Mouse (Mus musculus): ENCODE measurements around the gene Brpf3.
"Not testable (repeated sequence)": the region's sequence is repeated elsewhere in the genome, so short reads cannot be mapped to it uniquely, and the experiment has no call there.

Brpf3 gene

DNA sequence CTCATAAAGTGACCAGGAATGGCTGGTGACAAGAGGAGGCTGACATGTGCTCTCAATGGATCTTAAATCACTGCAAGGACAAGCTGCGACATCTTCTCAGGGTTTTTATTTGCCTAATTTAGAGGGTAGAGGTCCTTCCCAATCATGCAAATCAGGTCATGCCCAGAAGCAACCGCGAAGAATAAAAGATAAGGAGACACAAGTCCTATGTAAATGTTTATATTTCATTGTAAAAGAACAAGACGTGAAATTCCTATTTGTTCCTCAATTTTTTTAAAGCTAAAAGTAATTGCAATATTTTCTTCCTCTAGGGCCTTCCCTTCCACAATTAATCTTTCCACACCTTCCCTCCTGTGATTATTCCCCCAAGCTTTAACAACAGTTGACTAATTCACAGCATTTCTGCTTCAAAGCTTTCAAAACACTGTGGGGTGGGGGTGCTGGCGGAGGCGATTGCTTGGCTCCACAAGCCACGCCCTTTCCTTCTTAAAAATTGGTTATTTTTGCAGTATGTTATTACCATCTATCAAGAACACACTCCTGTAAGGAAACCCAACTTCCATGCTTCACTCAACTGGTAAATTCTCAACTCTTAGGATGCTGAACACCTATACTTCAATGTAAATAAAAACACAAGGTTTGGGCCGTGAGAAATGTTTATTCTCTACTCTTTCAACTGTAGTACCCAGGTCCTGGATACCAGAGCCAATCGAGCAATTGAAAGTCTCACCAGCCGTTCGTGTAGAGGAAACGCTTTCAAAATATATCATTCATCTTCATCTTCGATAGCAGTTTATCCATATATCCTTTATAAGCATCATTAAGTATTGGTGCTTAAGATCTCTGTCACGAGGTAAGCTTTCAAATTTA is 1.4 kb upstream of the Brpf3 start:
- DNase-seq (ENCODE audit: low read depth): peak; percentile 52

DNA sequence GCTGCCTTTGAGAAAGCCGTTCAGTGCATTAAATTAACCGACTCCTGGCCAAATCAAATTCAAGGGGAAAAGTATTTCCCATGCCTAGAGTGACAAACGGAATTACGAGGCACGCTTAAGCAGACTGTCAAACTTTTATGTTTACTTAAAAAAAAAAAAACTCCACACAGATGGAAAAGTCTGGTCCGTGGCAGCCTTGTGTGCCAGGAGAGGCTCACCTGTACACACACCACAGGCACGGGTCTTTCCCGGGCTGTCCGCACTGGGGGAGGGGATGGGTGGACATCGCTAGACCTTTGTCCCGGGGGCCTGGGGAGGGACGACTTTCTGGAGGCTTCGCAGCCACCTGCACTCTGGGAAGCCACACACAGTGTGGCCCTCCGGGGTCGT is 614 bp upstream of the Brpf3 start:
- DNase-seq (ENCODE audit: low read depth): no peak

DNA sequence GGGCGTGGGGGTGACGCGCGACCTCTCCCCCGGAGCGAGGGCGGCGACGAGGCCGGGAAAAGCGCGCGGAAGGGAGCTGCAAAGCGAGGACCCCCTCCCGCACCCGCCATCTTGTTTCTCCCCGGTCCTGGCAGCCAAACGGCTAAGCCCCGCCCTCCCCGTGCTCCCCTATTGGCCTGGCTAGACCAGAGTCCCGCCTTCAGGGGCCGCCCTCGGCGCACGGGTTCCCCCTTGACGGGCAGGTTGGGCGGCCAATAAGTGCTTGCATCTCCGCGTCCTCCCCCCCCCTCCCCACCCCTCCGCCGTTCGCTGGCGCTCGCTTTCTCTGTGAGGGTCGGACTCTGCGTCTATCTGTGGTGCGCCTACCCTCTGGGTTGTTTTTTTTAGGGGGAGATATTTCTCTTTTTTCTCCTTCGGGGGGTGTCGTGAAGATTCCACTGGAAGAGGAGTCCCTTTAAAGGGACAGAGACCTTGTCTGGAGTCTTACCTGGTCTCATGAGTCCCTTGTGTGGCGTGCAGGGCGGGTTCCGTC is 650 bp downstream of the Brpf3 start:
- DNase-seq (ENCODE audit: low read depth): peak; percentile 97

DNA sequence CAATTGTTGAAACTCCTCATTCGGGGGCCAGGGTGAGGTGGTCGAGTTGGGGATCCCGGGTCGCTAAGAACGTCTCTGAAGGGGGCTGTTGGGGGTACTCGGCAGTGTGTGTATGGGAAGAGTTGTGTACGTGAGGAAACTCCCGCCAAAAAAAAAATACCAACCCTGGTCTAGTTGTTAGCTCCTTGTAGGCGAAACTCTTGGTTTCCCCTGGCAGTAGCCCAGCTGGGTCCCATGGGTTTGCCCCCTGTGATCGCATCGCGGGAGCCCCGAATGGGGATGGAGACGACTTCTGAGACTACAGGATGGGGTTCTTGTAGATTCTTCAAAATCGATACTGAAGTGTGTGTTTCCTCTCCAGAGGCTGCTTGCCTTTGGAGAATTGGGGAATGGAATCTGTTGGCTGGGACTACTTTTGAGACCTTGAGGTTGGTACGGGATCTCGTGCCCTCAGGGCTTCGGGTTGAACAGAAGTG is 1.2 kb downstream of the Brpf3 start:
- DNase-seq (ENCODE audit: low read depth): peak; percentile 67

DNA sequence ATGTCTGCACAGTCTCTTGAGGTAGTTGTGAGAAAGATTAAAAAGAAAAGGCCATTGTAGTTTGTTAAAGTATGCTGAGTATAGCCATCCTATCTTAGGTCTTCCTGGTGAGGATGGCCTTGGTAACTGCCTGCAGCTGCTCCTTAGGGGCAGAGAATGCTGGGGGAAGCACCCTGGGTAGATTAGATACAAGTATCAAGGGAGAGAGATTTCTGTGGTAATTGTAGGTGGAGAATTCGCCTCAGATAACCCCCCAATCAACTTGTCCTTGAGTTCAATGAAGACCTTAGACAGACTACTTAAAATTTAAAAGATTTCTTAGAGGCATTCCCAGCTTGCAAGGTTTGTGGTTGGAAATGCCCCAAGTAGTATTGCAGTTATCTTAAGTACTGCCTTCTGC is 2.4 kb downstream of the Brpf3 start:
- DNase-seq (ENCODE audit: low read depth): no peak

DNA sequence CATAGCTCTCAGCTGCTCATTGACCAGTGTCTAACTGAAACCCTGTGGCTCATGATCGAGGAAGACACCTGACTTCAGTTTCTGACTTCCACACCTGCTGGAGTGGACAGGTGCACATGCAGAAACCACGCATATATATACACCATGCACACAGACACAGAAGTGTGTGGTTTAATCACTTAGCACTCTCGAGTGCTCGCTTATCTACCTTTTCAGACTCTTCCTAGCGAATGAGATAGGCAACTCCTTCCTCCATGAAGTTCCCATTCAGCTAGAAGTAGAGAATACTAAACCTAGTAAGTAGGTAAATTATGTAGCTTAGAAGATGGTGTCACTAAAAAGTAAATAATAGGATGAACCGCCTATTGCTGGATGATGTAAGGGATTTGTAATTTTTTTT is 4.1 kb downstream of the Brpf3 start:
- no peak for DNase-seq (ENCODE audit: low read depth)

DNA sequence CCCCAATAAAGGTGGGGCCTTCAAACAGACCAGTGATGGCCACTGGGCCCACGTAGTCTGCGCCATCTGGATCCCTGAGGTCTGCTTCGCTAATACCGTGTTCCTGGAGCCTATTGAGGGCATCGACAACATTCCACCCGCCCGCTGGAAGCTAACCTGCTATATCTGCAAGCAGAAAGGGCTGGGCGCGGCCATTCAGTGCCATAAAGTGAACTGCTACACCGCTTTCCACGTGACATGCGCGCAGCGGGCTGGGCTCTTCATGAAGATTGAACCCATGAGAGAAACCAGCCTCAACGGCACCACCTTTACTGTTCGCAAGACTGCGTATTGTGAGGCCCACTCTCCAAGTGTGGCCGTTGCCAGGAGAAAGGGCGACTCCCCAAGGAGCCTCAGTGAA is 5.9 kb downstream of the Brpf3 start:
- DNase-seq (ENCODE audit: low read depth): no peak

DNA sequence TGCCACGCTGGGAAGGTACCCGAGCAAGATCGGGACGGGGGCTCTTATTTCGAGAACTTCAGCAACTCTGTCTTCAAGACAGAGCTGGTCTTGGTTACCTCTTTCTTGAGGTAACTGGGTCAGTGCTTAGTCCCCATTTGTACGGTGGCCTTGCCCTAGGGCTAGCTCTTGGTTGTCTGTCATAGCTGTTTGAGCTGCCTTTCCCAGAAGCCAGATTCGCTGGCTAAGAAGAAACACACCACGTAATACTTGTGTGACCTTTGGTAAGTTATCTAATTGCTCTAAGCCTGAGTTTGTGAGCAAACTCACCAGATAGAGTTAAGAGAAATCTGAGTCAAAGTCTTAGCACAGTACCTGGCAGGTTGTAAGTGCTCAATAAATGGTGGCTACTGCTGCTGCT is 7.8 kb downstream of the Brpf3 start:
- no peak for DNase-seq (ENCODE audit: low read depth)

DNA sequence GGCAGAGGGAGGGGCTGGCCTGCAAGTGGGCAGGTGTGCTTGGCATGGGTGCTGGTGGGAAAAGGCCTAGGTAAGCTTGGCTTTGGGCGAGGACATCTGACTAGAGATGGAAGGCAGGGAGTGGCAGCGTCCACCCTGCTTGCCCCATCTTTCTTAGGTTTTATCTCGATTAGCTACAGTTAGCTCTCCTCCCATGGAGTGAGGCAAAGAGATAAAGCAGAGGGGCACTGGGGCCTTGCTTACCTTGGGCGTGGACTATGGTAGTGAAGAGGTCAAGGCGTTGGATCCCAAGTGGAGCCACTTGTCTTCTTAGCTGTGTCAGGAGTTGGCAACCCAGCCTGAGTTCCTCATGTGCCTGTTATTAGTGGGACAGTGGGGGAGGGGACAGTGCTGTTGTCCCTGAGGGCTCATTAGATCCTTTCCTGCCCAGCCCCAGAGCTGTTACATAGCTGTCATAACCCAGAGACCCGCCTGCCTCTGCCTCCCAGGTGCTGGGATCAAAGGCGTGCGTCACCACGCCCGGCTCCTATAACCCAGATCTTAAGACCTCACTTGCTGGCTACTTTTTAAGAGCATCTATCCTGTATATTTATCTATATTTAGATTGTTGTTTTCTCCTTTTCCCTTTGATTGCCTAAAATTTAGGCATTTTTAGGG is 8.4 kb downstream of the Brpf3 start:
- DNase-seq (ENCODE audit: low read depth): no peak

DNA sequence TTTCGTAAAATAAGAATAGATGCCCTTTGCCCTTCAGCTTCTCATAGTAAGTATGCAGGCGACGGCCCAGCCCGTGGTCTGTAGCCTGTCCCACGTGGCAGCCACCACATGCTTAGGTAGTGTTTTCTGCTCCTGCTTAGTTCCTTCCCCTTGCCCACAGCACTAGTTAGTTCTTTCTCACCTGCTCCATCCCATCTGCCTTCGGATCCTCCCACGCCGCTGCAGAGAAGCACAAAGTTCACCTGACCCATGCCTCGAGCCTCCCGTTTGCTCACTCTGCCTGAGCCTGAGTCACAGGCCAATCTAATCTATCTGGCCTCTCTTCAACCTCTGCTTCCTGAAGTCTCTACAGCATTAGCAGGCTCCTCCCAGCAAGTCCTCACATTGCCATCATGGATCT is 11.5 kb downstream of the Brpf3 start:
- no peak for DNase-seq (ENCODE audit: low read depth)

DNA sequence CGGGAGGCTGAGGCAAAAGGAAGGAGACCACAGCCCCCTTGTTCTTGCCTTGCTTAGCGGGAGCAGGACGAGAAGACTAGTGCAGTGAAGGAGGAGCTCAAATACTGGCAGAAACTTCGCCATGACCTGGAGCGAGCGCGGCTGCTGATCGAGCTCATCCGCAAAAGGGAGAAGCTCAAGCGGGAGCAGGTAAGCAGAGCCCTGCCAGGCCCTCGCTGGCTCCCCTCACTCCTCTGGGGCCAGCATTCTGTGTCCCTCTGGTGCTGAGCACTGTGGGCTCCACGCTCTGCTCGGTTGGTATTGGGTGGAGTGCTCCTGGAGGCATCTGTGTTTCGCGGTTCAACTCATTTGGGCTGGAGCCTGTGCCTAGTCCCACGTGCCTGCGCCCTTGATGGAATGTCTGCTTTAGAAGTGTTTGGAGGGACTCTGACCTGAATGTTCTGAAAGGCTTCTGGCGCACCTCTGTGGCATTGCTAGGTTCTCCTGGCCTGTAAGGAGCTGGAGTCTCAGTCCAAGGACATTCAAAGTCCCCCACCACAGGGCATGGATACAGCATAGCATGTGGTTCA is 13.7 kb downstream of the Brpf3 start:
- DNase-seq (ENCODE audit: low read depth): no peak

DNA sequence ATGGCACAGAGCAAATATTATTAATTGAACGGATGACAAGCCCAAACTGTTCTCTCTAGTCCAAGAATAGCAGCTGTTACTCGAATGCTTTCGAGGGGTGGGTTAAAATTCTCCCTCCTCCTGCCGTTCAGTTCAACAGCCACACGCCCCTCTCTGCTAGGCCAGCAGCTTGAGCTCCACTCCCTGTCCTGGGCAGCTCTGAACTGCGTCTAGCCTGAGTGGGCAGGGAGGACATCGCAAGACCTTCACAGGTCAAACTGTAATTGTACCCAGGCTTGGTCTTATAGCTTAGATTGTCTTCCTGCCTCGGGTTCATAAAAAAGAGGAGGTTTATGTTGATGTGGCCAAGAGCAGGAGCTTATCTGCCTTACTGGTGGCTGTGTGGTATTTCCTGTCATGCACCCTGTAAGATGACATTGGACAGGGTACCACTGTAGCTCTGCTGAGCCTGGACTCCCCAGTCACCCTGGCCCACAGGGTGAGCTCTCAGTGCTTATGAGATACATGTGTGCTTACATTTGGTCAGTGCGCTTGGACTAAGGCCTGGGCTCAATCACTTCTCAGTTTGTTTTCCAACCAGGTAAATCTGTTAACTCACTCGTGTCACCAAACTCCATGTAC is 14.6 kb downstream of the Brpf3 start:
- DNase-seq (ENCODE audit: low read depth): peak; percentile 14

DNA sequence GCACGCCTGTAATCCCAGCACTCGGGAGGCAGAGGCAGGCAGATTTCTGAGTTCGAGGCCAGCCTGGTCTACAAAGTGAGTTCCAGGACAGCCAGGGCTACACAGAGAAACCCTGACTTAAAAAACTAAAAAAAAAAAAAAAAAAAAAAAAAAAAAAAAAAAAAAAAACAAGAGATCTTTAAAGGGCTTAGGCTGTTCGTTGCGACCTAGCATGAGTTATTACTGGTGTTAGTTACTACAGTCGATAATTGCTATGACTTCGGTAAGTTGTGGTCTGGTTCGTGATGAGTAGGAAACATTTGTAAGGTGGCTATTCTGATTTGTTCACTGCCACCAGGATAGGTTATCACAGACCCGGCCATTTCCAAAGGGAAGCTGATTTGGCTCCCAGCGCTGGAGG is 15.4 kb downstream of the Brpf3 start:
- not testable (repeated sequence) for DNase-seq (ENCODE audit: low read depth)

DNA sequence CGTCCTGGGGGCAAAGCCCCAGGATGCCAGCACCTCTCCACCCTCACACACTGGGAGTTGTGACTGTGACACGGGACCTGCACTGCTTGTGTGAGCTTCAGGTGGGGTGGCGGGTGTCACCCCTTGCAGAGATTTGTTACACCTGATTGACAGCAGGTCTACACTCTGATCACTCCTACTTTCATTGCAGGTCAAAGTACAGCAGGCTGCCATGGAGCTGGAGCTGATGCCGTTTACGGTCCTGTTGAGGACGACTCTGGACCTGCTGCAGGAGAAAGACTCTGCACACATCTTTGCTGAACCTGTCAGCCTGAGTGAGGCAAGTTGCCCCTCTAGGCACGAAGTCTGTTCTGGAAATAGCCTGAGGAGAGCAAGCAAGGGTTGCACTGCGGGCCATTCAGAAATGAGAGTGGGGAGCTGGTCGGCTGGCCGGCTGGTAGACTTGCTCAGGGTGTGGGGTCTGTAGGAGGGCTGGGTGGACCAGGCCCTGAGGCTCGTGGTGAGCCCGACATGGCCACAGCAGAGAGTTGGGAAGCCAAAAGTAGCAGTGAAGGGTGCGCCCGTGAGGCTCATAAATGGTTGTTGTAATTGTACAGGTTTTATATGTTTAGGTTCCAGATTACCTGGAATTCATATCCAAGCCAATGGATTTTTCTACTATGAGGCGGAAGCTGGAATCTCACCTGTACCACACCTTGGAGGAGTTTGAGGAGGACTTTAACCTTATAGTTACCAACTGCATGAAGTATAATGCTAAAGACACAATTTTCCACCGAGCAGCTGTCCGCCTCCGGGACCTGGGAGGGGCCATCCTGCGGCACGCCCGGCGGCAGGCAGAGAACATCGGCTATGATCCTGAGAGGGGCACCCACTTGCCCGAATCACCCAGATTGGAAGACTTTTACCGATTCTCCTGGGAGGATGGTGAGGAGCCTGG is 16.3 kb downstream of the Brpf3 start:
- no peak for DNase-seq (ENCODE audit: low read depth)

DNA sequence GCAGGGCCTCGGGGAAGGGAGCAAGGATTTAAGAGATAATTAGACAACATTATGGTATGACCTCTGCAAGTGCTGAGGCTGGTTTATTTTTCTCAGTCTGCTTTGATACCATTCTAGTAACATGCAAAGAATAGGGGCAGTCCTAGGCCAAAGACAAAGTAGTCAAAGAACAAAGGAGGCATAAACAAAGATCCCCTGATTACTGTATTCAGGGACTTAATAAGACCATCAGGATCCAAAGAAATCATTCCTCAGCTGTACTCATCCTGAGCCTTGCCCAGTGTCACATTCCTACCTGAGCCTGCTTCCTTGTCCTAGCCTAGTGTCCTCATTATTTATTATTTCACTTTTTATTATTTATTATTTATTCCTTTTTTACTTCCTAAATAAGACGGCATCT is 19.3 kb downstream of the Brpf3 start:
- DNase-seq (ENCODE audit: low read depth): no peak

DNA sequence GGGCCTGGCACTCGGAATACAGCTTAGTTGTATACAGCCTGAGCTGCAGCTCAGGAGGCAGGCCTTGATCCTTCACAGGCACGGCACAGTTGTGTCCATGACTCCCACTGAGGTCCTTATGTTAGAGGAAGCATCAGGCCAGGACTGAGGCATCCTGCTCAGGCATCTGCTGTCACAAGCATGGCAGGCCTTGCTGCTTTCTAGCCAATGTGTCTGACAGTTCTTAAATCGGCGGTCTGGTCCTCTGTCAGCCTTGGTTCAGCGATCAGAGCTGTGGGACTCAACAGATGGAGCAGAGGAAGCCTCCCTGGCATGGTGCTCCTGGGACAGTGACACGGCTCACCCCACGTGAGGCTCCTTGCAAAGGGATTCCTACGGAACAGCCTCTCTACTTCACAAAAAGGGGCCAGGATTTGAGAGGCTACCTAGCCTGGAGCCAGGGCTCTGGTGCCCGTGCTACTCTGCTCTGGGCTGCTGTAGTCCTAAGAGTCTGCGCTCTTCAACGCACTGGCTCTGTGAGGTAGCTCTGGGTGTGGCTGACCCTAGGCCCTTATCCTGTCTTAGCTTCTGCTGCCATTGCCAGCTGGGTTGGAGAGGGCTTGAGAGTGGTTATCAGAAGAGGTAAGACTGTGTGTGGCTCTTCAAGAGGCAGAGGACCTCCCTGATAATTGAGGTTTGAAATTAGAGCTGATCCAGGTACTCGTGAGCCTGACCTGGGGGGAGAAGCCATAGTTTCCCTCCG is 22.3 kb downstream of the Brpf3 start:
- no peak for DNase-seq (ENCODE audit: low read depth)

DNA sequence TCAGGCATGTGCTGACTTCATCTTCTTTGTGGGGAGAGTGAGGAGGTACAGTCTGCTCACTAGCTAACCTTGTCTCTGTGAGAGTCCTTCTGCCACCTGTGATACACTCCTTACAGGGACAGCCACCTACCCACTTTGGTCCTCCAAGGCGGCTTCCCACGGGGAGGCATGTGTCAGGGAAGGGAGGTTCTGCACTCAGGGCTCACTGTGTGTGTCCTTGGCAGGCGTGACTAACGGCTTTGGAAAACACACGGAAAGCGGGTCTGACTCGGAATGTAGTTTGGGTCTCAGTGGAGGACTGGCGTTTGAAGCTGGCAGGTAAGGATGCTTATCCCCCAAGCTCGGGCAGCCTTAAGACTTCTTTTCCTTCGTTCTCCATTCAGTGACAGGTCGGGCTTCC is 22.9 kb downstream of the Brpf3 start:
- no peak for DNase-seq (ENCODE audit: low read depth)

DNA sequence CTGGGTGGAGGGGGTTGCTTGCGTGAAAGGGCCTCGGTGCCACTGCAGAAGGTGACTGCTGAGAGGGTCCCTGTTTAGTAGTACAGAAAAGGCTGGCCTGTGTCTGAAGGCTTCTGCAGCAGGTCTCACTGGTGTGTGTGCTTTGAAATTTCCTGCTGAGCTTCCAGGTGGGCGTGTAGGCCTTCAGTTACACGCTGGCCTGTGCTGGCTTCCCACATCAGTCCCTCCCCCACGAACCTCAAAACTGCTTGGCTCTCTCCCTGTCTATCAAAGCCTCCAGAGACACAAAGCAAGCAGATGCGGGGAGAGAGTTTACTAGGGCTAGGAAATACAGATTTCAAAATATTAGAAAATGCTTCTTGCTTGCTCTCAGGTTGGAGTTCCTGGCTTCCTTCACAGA is 24.0 kb downstream of the Brpf3 start:
- DNase-seq (ENCODE audit: low read depth): no peak

DNA sequence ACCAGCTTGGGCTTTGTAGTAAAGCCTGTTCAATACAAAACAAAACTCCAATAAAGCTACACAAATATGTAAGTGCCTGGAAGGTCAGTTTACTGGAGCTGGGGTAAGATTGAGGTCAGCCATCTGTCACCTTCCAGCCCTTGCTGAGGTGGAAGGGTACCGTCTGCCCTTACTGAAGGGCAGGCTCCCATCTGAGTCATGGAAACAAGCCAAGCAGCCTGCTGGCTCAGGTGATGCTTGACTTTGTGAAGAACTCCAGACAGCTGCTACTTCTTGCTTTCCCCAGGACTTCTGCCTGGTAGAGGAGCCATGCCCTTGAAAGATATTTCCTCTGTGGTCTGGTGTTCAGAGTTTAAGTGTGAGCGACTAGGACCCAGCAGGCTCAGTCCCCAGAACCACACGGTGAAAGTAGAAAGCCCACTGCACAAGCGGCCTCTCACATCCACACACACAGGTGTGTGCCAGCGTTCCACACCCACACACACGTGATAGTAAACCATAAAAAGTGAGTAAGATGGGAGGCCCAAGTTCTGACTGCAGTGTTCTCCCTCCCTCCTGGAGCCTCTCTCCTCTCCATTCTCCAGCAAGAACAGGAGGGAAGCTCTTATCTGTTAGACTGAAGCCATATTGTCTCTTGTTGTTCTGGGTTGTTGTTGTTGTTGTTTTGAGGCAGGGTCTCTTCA is 24.6 kb downstream of the Brpf3 start:
- DNase-seq (ENCODE audit: low read depth): no peak

DNA sequence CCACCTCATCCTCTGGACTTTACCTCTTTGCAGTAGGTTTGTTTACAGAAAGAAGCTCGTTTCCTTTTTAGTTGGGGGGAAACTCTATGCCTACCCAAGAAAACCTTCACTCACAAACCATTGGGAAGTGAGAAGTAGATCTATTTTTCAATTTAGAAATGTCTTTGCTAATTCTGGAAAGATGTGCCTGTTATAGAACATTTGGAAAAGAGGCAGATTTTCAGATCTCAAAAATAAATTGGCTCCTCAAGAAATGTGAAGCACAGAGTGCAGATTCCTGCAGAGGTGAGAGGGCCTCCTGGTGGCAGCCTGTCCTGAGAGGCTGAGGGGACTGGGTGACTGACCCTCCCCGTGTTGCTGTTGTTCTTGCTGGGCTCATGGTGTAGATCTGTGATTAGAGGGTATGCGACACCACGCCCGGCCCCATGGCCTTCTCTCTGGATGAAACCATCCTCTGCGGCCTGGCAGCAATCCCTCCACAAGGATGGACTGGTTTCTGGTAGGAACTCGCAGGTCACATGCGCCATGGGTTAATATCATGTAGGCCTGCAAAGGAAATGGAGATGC is 26.9 kb downstream of the Brpf3 start:
- no peak for DNase-seq (ENCODE audit: low read depth)
